Mouse (Mus musculus): ENCODE data around the gene Gramd1b. TPM values are rescaled to one million over a fixed set of nuclear protein-coding genes. Genes with fewer than 3 reads are reported as not detected.

The Gramd1b gene
- total RNA-seq, 2 experiments from 2014 or later = 6.6 to 8.8 TPM

DNA sequence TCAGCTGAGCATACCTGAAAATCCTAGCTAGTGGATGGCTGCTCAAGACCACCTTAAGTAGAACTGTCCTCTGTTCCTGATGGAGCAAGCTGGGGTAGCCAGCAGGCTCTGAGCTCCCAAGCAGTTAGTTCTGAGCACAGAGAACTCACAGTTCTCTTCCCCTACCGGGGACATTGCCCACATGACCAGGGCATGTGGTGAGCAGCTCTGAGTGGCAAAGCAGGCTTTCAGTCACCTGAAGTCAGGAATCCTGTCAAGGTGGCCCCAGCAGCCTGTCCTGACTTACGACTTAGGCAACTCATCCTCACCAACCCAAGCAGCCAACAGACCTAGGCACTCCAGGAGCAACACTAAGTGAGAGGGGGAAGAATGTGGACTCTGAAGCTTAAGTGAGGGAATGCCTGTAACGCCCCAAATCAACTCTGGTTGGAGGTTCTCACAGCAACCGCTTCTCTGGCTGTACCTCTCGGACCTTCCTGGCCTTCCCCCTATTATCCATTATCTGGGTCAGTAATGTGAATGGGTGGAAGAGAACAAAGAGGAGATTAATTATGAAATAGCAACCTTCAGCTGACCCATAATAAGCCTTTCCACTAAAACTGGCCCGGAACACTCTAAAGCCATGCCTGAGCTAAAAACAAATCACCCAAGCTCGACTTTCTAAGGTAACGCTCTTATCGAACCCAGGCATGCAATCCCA is 154.3 kb downstream of the Gramd1b start:
- intact Hi-C loops (cut with DNase I) = no loop called here
- no peak for DNase-seq

DNA sequence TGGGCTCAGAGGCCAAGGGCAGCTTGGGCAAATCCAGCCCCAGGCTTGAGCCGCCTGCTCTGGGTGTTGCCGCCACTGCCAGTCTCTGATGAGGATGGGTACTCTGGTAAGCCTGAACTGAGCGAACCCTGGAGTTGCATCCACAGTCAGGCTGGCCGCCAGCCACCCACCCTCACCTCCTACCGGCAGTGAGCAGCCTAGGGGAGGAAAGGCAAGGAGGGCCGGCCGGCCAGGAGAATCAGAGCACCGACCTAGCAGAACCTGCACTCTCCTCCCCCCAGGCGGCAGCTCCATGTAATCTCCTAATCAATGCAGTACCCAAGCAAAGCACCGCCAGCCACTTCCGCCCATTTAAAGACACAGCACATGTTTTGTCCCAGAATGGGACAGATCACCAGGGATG is 155.0 kb downstream of the Gramd1b start:
- intact Hi-C loops (cut with DNase I) = no loop called here
- no peak for DNase-seq

DNA sequence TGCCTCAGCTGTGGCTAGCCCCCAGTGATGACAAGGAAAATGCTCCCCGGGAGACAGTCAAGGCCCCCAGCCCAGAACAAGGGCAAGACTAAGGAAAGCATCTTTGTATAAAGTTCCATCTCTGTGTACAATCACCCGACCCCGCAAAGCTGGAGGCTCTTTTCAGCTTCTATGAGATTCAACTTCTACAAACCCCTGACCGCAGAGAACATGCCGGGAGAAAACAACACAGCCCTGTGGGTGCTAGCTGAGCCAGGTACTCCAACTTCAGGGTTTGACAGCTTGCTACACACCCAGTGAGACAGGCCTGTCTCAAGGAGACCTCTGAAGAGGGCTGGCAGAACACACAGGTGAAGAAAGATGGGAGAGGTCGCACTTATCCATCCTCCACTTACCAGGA is 155.7 kb downstream of the Gramd1b start:
- DNase-seq = no peak
- intact Hi-C loops (cut with DNase I) = no loop called here

DNA sequence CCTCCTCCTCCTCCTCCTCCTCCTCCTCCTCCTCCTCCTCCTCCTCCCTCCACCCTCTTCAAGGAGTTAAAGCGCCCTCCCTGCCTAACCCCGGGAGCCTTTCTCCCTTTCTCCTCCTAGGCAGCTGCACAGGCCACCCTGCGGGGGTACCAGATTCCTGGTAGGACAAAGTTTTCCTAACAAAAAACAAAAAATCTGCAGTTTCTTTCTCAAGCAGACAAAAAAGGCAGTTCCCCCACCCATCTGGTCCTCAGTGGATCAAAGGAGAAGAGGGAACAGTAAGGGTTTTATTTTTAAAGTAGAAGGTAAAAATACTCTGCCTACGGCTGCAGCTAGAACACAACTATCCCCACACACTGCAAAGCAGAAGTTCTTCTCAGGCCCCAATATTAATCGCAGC is 156.2 kb downstream of the Gramd1b start:
- no peak for DNase-seq
- intact Hi-C loops (cut with DNase I) = no loop called here

DNA sequence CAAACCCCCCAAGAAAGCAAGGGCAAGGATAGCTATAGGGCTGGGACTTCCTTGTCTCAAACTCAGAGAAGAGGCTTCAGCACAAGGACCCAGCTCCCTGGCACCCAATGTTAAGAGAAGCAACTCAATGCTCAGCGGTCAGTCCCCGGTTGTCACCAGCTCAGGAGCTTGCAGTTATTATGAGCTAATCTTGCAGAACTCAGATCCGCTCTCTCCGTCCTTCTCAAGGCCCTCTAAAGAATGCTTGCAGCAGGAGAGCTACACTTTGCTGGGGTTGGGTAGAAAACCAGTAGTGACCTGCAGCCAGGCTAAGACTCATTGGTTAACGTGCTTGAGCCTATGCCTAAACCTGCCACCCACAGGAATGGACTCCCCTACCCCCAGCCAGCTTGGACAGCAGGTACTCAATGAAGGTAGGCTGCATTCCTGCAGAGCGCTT is 156.6 kb downstream of the Gramd1b start:
- intact Hi-C loops (cut with DNase I) = no loop called here
- DNase-seq = no peak

DNA sequence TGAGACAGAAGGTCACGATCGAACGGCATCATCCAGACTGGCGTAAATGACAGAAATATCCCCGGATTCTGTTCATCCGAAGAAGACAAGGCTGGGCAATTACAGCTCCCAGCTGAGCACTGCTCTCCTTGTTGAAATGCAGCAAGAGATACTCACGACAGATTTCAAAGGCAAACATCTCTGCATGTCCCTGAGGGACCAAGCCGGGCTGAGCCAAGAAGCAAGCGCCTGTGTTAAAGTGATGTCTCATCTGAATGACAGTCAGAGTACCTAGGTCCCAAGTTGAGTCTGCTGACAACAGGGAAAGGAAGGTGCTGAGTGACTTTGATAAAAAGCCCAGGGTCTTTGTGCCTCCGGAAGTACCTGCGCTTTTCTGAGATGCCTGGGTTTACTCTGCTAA is 157.1 kb downstream of the Gramd1b start:
- intact Hi-C loops (cut with DNase I) = no loop called here
- DNase-seq = no peak

DNA sequence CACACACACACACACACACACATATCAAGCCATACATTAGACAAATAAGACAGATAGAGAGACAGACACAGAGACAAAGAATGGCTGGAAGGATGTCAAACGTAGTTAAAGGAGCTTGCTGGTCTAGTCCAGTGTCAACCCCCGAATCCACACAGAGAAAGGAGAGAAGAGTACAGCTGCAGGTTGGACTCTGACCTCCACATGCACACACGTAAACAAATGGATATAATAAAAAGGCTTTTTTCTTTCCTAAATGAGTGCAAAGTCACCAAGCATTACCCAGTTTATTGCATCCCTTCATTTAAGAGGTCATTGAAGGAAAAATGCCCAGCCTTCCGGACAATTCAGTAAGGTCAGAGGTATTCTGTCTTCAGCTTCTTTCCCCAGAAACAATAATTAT is 161.0 kb downstream of the Gramd1b start:
- no peak for DNase-seq
- intact Hi-C loops (cut with DNase I) = no loop called here

DNA sequence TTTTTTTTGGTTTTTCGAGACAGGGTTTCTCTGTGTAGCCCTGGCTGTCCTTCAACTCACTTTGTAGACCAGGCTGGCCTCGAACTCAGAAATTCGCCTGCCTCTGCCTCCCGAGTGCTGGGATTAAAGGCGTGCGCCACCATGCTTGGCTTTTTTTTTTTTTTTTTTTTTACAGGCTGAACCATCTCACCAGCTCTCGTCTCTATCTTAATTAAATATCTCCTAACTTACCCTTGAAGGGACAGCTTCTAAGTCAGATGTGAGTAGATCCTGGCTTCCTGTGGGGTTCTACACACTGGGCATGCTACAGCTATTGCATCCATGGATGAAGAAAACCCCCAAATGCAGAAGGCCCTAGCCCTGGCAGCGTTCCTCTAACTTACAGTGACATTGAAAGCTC is 164.4 kb downstream of the Gramd1b start:
- intact Hi-C loops (cut with DNase I) = no loop called here
- no peak for DNase-seq

DNA sequence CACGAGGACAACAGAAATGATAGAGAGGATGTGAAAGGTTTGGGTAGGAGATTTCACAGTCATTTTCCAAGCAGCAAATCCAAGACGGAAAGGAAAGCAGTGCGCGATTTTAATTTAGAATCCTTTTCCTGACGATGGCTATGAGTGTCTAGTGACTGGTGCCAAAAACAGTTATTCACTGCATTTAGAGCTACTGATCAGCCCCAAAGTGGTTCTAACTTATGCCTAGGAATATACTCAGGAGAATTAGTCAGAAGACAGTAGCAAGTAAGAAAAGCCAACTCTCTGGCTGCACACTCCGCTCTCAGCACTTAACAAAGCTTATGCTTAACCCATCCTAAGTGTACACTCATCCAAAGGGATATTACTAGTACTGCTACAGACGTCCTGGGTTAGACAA is 166.9 kb downstream of the Gramd1b start:
- DNase-seq = no peak
- intact Hi-C loops (cut with DNase I) = no loop called here

DNA sequence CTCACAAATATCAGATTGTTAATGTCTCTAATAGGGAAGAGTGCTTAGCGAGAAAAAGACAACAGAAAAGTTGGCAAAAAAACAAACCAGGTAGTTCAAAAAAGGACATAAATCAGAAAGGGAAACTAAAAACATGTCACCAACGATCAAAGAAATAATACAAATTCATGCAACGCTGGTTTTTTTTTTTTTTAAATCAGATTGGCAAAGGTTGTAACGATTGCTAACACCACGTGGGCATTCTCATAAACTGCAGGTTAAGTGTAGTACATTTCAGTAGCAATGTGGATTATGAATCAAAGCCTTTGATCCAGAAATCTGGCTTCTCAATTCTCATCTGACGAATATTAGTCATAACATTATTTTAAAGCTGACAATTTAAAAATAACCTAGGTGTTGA is 169.2 kb downstream of the Gramd1b start:
- no peak for DNase-seq
- intact Hi-C loops (cut with DNase I) = no loop called here

DNA sequence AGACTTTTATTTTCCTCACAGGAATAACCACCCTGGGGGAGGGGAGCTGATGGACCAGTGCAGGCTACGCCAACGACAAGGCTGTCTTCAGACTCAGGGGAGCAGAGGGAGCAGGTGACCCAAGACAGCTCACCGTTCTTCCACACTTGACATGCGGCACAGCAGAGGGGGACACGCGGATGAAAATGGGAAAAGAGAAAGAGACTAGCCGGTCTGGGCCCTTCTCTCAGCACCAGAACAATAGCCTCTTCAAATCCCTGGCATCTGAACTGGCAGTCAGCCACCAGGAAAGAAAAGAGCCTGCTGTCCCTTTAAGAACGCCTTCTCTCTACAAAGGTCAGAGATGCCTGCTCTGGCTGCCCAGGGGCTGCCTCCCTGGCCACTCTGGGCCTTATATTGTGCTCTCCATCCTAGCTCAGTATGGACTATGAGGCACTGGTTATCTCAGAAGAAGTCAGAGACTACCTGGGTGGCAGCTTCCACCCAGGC is 172.7 kb downstream of the Gramd1b start:
- DNase-seq = no peak
- intact Hi-C loops (cut with DNase I) = no loop called here

DNA sequence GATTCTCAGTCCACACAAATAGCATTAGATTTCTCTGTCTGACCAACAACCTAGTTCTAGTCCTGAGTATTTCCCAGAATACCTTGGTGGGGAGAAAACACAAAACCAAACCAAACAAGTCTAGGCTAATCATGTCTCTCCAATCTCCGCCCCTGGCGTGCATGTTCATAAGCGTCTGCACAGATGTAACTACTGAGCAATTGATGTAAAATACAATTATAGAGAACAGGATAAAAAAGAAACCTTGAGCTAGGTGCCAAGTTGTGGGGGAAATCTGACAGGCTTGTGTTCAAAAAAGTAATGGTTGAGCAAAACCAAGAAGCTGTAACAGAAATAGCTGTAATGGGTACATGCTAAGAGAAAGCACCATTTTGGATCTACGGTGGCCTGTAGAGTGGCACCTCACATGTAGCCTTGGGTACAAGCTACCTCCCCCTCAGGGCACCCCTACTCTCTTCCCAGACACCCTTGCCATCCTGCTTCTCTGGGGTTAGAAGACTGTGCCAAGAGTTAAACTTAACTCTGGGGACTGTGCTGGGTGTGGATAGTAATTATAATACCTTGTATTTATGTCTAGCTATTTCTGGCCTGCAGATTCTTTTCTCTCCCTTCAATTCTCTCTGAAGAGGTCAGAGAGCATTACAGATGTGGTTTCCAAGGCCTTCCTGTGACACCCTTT is 174.3 kb downstream of the Gramd1b start:
- intact Hi-C loops (cut with DNase I) = no loop called here
- no peak for DNase-seq

DNA sequence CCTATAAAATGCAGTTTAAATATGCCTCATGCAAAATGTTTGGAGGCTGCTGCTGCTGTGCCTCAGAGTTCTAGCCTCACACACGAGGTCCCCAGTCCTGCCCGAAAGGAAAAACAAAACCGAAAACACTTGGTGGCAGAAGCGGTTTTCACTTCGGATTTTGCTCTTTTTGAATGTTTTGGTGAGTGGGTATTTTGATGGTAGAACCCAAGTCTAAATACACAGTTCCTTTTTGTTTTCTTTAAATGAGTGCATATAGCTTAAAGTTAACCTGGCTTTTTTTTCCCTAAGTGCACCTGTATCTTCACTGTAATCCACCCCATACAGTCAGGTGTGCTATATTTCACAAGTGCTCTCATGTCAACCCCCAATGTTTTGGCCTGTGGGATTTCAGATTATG is 174.8 kb downstream of the Gramd1b start:
- intact Hi-C loops (cut with DNase I) = no loop called here
- DNase-seq = no peak

DNA sequence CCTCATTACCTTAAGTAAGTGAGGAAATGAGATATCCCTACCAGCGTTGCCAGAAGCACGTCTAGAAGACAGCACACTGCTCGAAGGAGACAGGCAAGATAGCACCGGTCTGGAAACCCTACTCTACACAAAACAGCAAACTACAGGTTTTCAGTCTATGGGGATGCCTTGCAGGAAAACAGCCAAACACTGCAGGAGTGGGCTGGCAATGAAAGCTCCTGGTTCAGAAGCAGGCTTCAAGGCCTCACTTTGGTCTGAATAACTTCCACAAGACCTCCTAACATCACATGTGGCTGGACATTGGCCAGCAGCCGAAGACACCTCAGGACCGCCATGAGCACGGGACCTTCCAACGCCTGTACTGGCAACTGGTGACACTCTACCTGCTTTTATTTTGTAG is 175.8 kb downstream of the Gramd1b start:
- no peak for DNase-seq
- intact Hi-C loops (cut with DNase I) = no loop called here

DNA sequence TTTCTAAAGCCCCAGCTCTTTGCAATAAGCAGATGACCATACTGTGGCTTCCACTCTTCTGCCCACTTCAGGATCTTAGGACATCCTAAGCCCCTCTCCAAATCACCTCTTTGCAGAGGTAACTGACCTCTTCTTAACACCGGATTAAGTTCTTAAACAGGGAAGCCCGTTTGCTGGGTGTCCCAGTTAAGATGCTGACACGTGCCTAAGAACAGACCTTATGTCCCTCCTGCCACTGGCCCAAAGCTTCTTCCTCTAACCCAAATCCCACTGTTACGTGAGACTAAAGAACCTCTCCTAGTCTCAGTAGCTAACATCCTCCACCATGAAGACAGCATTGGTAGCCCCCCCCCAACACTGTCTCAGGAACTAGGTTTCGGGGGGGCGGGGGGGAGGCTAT is 177.6 kb downstream of the Gramd1b start:
- DNase-seq = no peak
- intact Hi-C loops (cut with DNase I) = no loop called here

DNA sequence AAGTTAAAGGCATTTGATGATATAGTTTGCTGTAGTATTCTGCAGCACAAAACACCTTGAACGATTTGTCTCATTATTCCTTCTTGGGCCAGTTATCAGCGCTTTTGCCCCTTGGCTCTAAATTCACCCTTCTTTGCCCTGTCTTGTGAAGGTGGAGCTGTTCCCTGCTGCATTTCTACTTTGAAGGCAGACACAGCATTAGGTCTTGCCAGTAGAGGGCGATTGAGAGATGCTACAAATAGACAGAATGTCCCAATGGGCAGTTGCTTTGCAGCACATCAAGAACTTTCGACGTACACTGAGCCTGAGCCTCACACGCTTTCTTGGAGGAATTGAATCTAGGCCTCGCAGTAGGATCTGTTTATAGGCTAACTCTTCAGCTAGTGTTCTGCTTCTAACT is 180.5 kb downstream of the Gramd1b start:
- DNase-seq = no peak
- intact Hi-C loops (cut with DNase I) = no loop called here

DNA sequence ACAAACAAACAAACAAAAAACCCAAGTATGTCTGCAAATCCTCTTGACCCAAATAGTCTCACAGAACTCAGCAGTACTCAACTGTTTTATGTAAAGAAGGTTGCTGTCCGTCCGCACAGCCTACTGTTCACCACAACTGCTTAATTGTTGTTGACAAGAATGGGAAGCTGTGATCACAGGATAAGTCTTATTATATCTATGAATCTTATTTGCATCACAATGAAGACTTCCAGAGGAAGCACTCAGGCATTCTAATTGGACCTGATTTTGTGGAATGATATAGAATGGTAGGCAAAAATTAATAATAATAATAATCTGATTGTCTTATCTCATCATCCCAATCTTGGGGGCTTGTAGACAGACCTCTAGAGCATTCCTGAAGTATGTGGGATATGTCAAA is 181.1 kb downstream of the Gramd1b start:
- intact Hi-C loops (cut with DNase I) = no loop called here
- no peak for DNase-seq

DNA sequence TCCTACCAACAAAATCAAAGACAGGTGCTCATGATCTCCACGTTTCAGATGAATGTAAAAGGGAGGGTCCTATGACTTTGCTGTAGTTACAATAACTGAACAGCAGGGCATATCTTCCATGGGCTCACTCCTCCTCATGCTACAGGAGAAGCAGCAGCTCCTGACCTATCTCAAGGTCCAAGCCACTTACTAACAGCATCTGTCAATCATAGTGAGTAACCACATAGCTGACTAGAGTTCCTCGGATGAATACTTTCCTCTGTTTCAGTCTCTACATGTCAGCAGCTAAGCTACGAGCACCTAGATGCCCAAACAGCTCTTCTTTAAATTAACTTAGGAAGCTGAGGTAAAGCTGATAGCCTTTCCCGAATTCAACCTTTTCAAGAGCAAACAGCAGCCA is 181.6 kb downstream of the Gramd1b start:
- intact Hi-C loops (cut with DNase I) = loop anchor here (5.0 kb wide), 1 partner anchor 43 kb away; no protein-coding TSS in a partner anchor

DNA sequence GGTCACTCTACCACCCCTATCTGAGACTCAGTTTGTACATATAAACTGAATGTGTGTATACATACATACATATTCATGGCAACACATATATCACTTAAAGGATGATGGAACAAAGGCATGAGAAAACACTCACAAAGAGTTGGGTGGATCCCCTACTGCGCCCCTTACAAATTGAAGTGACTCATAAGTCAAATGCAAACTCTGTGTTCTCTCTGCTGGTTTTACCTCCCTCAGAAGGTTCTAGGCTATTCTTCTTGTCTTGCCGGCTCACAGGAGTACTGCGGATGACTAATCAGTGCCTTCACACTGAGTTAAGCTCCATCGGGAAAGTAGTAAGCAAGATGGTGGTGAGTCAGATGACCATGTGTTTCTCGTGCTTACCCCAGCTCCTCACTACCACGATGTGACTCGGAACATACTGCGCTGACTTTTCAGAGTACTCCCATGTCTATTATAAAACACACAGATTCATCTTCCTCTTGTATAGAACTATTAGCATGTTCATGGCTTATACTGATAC is 182.4 kb downstream of the Gramd1b start:
- DNase-seq = no peak
- intact Hi-C loops (cut with DNase I) = loop anchor here (5.0 kb wide), 1 partner anchor 44 kb away; no protein-coding TSS in a partner anchor

More for the DNA sequence above, 181.6 kb downstream of the Gramd1b start:
- DNase-seq = no peak

DNA sequence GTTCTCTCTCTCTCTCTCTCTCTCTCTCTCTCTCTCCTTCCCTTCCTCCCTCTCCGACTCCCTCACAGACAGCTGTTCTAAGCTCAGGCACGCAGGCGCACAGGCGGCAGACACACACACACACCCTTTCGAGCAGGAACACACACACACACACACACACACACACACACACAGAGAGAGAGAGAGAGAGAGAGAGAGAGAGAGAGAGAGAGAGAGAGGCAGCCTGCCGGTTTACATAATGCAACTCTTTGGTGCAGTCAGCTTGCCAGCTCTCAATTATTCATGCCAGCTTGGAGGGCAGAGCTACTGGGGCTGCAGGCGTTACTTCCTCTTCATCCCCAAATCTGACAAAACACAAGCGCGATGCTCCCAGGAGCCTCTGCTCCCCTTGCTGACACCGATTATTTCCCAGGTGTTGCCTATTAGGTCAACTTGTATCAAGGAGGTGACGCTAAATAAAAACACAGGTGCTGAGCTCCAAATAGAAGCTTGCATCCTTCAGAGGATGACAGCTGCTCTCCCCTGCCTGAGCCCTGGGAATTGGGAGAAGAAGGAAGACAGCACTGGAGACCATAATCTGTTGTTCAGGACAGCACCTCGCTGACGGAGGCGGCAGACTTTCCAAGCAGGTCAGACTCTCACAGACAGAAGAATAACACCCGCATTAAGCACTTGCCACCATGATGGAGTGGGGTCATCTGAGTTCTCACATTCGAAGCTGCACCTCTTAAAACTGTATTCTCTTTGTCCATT is 184.8 kb downstream of the Gramd1b start:
- DNase-seq = peak in 1 of 2 experiments; percentile 23
- intact Hi-C loops (cut with DNase I) = loop anchor here (5.0 kb wide), 1 partner anchor 46 kb away; no protein-coding TSS in a partner anchor

Data from gastrocnemius, postnatal 36 days (tissue).